Mouse (Mus musculus): ENCODE results near the gene Samd4b. TPM values are rescaled to one million over a fixed set of nuclear protein-coding genes. Genes with fewer than 3 reads are reported as not detected.

Gene Samd4b
- polyA plus RNA-seq, 1 experiment: 25.2 TPM

GRCm38 (mm10) chr7:28584468-28584867, 13.5 kb downstream of the Samd4b start:
- no peak for TF ChIP-seq POLR2A (IDR thresholded peaks at IDR 0.05; ENCODE audit: borderline replicate concordance, control insufficient read depth, low read depth, low read length)
- no peak for TF ChIP-seq CTCF (IDR thresholded peaks at IDR 0.05; ENCODE audit: control insufficient read depth, insufficient read depth, low read length)
- Histone ChIP-seq H3K4me3 (replicated peaks; ENCODE audit: control insufficient read depth, low read depth, low read length) (no peak overlapping the region), H3K27ac (ENCODE audit: control insufficient read depth, insufficient read depth, low read depth, low read length, poor library complexity) (peak overlapping the region; percentile 55), H3K4me1 (ENCODE audit: control insufficient read depth, insufficient read depth, low read length) (peaks cover 5% of the 10 kb centered on the region; the same call in 1 of the 2 replicates)
- WGBS: 59% methylated on average over 4 of the region's 4 CpGs

- WGBS: 58% methylated on average over 8 of the region's 8 CpGs
- Histone ChIP-seq H3K4me1 (ENCODE audit: control insufficient read depth, insufficient read depth, low read length) (peaks cover 5% of the 10 kb centered on the region; the same call in 1 of the 2 replicates), H3K4me3 (replicated peaks; ENCODE audit: control insufficient read depth, low read depth, low read length) (no peak overlapping the region), H3K27ac (ENCODE audit: control insufficient read depth, insufficient read depth, low read depth, low read length, poor library complexity) (peak overlapping the region; percentile 55)
- no peak for TF ChIP-seq POLR2A (IDR thresholded peaks at IDR 0.05; ENCODE audit: borderline replicate concordance, control insufficient read depth, low read depth, low read length)
- no peak for TF ChIP-seq CTCF (IDR thresholded peaks at IDR 0.05; ENCODE audit: control insufficient read depth, insufficient read depth, low read length)
Observed at GRCm38 (mm10) chr7:28583570-28584344, 14.2 kb downstream of the Samd4b start.

- TF ChIP-seq CTCF (IDR thresholded peaks at IDR 0.05; ENCODE audit: control insufficient read depth, insufficient read depth, low read length): no peak
- no peak for TF ChIP-seq POLR2A (IDR thresholded peaks at IDR 0.05; ENCODE audit: borderline replicate concordance, control insufficient read depth, low read depth, low read length)
- peak overlapping the region; percentile 19; the same call in 1 of the 2 replicates for H3K27ac ChIP-seq (ENCODE audit: control insufficient read depth, insufficient read depth, low read depth, low read length, poor library complexity)
- H3K4me3 ChIP-seq (replicated peaks; ENCODE audit: control insufficient read depth, low read depth, low read length): no peak overlapping the region
- WGBS: 61% methylated on average over 11 of the region's 11 CpGs
- peaks cover 5% of the 10 kb centered on the region; the same call in 1 of the 2 replicates for H3K4me1 ChIP-seq (ENCODE audit: control insufficient read depth, insufficient read depth, low read length)
Observed at GRCm38 (mm10) chr7:28582841-28583240, 15.1 kb downstream of the Samd4b start.

- no peak overlapping the region for H3K4me3 ChIP-seq (replicated peaks; ENCODE audit: control insufficient read depth, low read depth, low read length)
- peaks cover 5% of the 10 kb centered on the region for H3K4me1 ChIP-seq (ENCODE audit: control insufficient read depth, insufficient read depth, low read length)
- TF ChIP-seq CTCF (IDR thresholded peaks at IDR 0.05; ENCODE audit: control insufficient read depth, insufficient read depth, low read length): no peak
- peak; percentile 27; the same call in 1 of the 2 replicates for TF ChIP-seq POLR2A (IDR thresholded peaks at IDR 0.05; ENCODE audit: borderline replicate concordance, control insufficient read depth, low read depth, low read length)
Observed at GRCm38 (mm10) chr7:28581721-28582120, 16.2 kb downstream of the Samd4b start.

DNA sequence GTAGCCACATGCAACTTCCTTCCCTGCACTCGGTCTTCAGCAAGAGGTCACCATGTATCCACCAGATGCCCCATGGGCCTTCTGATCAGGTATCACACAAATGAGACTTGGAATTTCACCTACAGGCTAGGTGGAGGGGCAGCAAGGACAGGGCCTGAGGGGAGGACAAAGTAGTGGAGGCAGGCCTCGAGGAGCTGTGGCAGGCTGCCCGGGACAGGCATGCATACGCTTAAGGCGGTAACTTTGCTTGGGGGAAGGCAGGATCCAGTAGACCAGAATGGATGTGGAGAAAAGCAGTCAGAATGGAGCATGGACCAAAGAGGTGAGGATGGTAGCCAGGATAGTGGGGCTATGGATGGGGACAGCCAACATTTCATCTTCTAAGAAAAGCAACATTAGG, 18.1 kb downstream of the Samd4b start:
- TF ChIP-seq POLR2A (IDR thresholded peaks at IDR 0.05; ENCODE audit: borderline replicate concordance, control insufficient read depth, low read depth, low read length) (no peak), CTCF (IDR thresholded peaks at IDR 0.05; ENCODE audit: control insufficient read depth, insufficient read depth, low read length) (no peak)
- Histone ChIP-seq H3K27ac (ENCODE audit: control insufficient read depth, insufficient read depth, low read depth, low read length, poor library complexity) (peak overlapping the region; percentile 3; the same call in 1 of the 2 replicates), H3K4me1 (ENCODE audit: control insufficient read depth, insufficient read depth, low read length) (peaks cover 5% of the 10 kb centered on the region), H3K4me3 (replicated peaks; ENCODE audit: control insufficient read depth, low read depth, low read length) (no peak overlapping the region)
- 59% methylated on average over 5 of the region's 5 CpGs for WGBS

More at GRCm38 (mm10) chr7:28581721-28582120, 16.2 kb downstream of the Samd4b start:
- peak overlapping the region; percentile 27 for H3K27ac ChIP-seq (ENCODE audit: control insufficient read depth, insufficient read depth, low read depth, low read length, poor library complexity)
- 55% methylated on average over 4 of the region's 4 CpGs for WGBS

- no peak for TF ChIP-seq CTCF (IDR thresholded peaks at IDR 0.05; ENCODE audit: control insufficient read depth, insufficient read depth, low read length)
- TF ChIP-seq POLR2A (IDR thresholded peaks at IDR 0.05; ENCODE audit: borderline replicate concordance, control insufficient read depth, low read depth, low read length): no peak
- no peak overlapping the region for H3K27ac ChIP-seq (ENCODE audit: control insufficient read depth, insufficient read depth, low read depth, low read length, poor library complexity)
- 77% methylated on average over 5 of the region's 5 CpGs for WGBS
- peaks cover 2% of the 10 kb centered on the region for H3K4me1 ChIP-seq (ENCODE audit: control insufficient read depth, insufficient read depth, low read length)
- H3K4me3 ChIP-seq (replicated peaks; ENCODE audit: control insufficient read depth, low read depth, low read length): no peak overlapping the region
Observed at GRCm38 (mm10) chr7:28578543-28579053, 19.3 kb downstream of the Samd4b start.

DNA sequence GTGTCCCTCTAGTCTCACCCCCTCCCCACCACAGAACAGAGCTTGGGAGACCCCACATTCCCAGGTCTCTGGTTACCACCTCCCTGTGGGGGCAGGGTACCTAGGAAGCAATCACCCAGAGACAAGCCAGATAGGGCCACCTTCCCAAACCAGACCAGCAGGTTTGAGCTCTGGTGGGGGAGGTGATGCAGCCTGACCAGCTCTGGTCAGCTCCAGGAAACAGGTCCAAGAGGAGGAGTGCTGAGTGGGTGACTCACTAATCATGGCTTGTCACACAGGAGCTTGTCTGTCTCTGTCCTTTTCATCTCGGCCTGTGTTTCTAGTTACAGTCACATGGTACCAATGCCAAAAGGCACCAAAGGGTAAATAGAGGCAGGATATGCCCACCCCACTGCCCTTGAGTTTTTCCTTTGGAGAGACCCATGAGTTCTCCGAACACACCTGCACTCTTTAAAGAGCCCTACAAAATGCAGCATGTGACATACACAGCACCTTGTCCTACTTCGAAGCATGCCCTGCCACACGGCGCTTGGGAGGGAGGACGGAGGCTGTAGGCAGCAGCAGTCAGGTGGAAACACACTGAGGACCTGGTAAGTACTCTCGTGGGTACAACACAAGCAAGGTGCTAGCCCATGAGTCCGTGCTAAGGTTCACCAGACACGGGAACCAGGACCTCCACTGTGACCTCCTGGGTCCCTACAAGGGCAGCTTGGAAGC, 20.0 kb downstream of the Samd4b start:
- H3K27ac ChIP-seq (ENCODE audit: control insufficient read depth, insufficient read depth, low read depth, low read length, poor library complexity): no peak overlapping the region
- TF ChIP-seq CTCF (IDR thresholded peaks at IDR 0.05; ENCODE audit: control insufficient read depth, insufficient read depth, low read length) (no peak), POLR2A (IDR thresholded peaks at IDR 0.05; ENCODE audit: borderline replicate concordance, control insufficient read depth, low read depth, low read length) (no peak)
- 91% methylated on average over 9 of the region's 9 CpGs for WGBS
- no peak overlapping the region for H3K4me3 ChIP-seq (replicated peaks; ENCODE audit: control insufficient read depth, low read depth, low read length)
- H3K4me1 ChIP-seq (ENCODE audit: control insufficient read depth, insufficient read depth, low read length): peaks cover 2% of the 10 kb centered on the region

Data from bone marrow, adult 2 months (tissue).